Mouse (Mus musculus): ENCODE data around the gene Cmtr1.
"Not testable (repeated sequence)": the region's sequence is repeated elsewhere in the genome, so short reads cannot be mapped to it uniquely, and the experiment has no call there.

Gene Cmtr1

GRCm38 (mm10) chr17:29704781-29705180 lies 44.4 kb downstream of the Cmtr1 start:
- no peak for DNase-seq (ENCODE audit: low spot score in 2 of 2)

GRCm38 (mm10) chr17:29705881-29706280 lies 45.5 kb downstream of the Cmtr1 start:
- no peak for DNase-seq (ENCODE audit: low spot score in 2 of 2)

- no peak for DNase-seq (ENCODE audit: low spot score in 2 of 2)
Observed at GRCm38 (mm10) chr17:29706981-29707545, 46.7 kb downstream of the Cmtr1 start.

- no peak for DNase-seq (ENCODE audit: low spot score in 2 of 2)
Observed at GRCm38 (mm10) chr17:29708783-29709182, 48.4 kb downstream of the Cmtr1 start.

- no peak for DNase-seq (ENCODE audit: low spot score in 2 of 2)
Observed at GRCm38 (mm10) chr17:29710562-29711044, 50.2 kb downstream of the Cmtr1 start.

- DNase-seq (ENCODE audit: low spot score in 2 of 2) = no peak
Observed at GRCm38 (mm10) chr17:29711076-29711744, 50.8 kb downstream of the Cmtr1 start.

- no peak for DNase-seq (ENCODE audit: low spot score in 2 of 2)
Observed at GRCm38 (mm10) chr17:29711745-29712431, 51.5 kb downstream of the Cmtr1 start.

GRCm38 (mm10) chr17:29712565-29712964 lies 52.2 kb downstream of the Cmtr1 start:
- DNase-seq (ENCODE audit: low spot score in 2 of 2) = no peak

GRCm38 (mm10) chr17:29713734-29714133 lies 53.3 kb downstream of the Cmtr1 start:
- not testable (repeated sequence) for DNase-seq (ENCODE audit: low spot score in 2 of 2)

GRCm38 (mm10) chr17:29716732-29717445 lies 56.5 kb downstream of the Cmtr1 start, which contains the start of gene Ccdc167:
Ccdc167 (minus strand) TSS chr17:29717044.
- DNase-seq (ENCODE audit: low spot score in 2 of 2) = peak; percentile 95 to 96

GRCm38 (mm10) chr17:29718660-29719059 lies 58.3 kb downstream of the Cmtr1 start:
- DNase-seq (ENCODE audit: low spot score in 2 of 2) = no peak

- no peak for DNase-seq (ENCODE audit: low spot score in 2 of 2)
Observed at GRCm38 (mm10) chr17:29719628-29720575, 59.5 kb downstream of the Cmtr1 start.

- DNase-seq (ENCODE audit: low spot score in 2 of 2) = no peak
Observed at GRCm38 (mm10) chr17:29720755-29721365, 60.5 kb downstream of the Cmtr1 start.

GRCm38 (mm10) chr17:29724610-29725009 lies 64.2 kb downstream of the Cmtr1 start:
- no peak for DNase-seq (ENCODE audit: low spot score in 2 of 2)

- DNase-seq (ENCODE audit: low spot score in 2 of 2) = no peak
Observed at GRCm38 (mm10) chr17:29725027-29725620, 64.7 kb downstream of the Cmtr1 start.

- no peak for DNase-seq (ENCODE audit: low spot score in 2 of 2)
Observed at GRCm38 (mm10) chr17:29728082-29728481, 67.7 kb downstream of the Cmtr1 start.

GRCm38 (mm10) chr17:29730510-29731265 lies 70.3 kb downstream of the Cmtr1 start:
- DNase-seq (ENCODE audit: low spot score in 2 of 2) = no peak

GRCm38 (mm10) chr17:29731266-29731952 lies 71.0 kb downstream of the Cmtr1 start:
- peak in 1 of 2 experiments; percentile 62 for DNase-seq (ENCODE audit: low spot score in 2 of 2)

- no peak for DNase-seq (ENCODE audit: low spot score in 2 of 2)
Observed at GRCm38 (mm10) chr17:29731953-29732325, 71.5 kb downstream of the Cmtr1 start.
